Mouse (Mus musculus): ENCODE data around the gene Pdlim5.
A peak's percentile ranks its signal among the peaks of the same experiment; 100 is the strongest.
"Not testable (repeated sequence)": the region's sequence is repeated elsewhere in the genome, so short reads cannot be mapped to it uniquely, and the experiment has no call there.

Pdlim5 gene

DNA sequence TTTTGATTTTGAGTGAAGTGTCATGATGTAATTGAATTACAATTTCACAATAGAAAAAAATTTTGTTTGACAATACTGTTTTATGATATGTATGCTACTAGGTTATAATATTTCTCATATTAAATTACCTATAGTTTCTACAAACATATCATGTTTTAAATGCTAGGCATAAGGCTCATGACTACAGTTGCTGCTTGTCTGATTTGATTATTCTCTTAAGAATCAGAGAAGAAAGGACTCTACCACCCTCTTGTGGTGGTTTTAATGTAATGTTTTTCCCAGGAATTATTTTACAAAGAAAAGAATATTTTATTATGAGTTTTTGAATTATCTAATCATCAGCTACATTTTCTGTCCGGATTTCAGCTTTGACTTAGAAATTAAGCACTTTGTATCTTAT, 120.5 kb downstream of the Pdlim5 start:
- DNase-seq (ENCODE audit: low read depth, low spot score) = peak; percentile 52

DNA sequence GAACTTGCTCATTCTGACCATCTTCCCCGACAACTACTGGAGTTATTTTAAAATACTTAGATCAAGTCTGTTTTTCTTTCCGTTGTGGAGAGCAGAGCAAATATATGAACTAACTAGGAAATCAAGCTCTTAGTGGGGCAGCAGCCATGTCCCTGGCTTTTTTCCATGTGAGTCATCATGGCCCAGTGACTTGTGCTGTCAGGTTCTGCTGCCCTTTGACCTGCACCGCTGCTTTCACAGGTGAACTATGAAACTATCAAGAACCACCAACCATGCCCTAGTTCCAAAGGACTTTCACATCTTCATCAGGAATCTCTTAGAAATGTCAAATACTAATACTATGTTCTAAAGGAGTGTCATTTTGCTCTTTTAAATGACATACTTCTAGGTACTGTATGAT, 121.0 kb downstream of the Pdlim5 start:
- no peak for DNase-seq (ENCODE audit: low read depth, low spot score)

DNA sequence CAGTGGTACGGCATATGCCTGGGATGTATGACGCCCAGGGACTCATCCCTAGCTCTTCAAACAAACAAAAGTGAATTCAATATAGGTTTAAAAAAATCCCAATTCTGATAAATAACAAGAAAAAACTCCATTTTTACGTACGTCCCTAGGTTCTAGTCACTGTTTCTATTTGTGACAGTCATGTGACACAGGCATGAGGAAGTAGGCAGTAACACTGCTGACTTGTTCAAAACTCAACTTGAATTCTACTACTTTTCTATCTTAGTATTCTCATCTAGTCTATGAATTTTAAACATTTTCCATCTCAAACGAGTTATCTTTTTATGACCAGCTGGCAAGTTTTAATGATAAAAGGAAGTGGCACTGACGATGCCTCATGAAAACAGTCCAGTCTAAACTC, 122.2 kb downstream of the Pdlim5 start:
- no peak for DNase-seq (ENCODE audit: low read depth, low spot score)

DNA sequence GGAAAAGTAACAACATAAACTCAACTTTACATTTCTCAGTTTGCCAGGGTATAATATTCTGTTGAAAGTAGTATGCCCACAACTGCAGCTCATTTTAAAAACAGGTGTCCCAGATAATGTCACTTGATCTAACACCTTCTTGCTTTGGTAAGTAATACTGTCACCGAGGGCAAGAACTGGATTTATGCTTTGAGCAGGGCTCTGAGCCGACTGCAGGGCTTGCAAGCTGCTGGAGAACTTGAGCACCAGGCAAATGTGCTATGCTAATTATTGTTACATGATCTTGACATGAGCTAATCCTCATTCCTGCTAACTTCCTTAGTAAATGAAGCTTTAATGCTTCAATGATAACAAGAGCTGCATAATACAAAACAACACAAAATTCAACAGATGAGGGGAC, 139.1 kb downstream of the Pdlim5 start:
- no peak for DNase-seq (ENCODE audit: low read depth, low spot score)

DNA sequence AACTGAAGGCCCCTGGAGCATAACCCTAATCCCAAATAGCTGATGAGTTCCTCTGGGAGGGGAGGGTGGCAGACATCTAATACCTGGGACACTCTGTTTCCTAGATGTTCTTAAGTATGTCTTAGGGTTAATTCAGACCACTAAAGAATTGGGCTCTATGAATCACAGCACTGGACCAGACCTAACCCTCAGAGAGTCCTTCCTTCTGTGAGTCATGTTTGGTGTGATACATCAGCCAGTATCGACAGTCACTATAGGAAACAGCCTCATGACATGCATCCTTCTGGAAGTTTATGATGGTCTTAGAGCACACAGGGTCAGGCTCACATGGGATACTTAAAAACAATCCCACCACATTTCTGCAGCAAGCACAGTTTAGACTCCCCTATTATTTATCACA, 143.4 kb downstream of the Pdlim5 start:
- no peak for DNase-seq (ENCODE audit: low read depth, low spot score)

DNA sequence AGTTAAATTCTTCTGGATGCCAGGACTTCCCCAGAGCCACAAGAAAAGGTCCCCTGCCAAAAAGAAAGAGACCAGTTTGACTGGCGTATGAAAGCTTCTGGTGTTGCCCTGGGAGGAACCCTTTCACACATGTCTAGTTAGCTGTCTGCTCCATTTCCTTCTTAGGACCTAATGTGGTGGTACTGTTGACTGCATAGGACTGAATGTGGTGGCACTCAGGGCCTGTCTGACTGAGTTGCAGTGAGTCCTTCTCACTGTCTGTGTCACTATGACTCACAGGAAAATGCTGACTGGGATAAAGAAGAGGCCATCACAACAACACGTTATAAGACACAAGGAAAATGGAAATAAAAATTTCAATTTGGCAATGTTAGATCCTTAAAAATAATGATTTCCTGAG, 146.0 kb downstream of the Pdlim5 start:
- DNase-seq (ENCODE audit: low read depth, low spot score) = no peak

DNA sequence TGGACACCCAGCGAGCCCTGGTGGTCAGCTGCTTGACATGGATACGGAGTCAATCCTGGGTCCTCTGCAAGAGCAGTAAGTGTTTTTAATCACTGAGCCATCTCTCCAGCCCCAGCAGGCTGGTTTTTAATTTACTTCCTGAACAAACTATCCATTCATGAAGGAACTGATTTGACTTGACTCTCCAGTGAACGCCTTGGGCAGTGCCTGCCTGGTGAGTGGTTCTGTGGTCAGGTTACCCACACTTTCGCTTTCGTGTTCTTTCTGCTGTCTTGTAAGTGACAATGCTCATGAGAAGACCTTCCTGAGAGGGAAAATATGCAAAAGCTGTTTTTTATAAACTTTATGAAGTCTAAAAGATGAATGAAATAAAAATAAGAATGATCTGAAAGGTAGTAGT, 152.2 kb downstream of the Pdlim5 start:
- no peak for DNase-seq (ENCODE audit: low read depth, low spot score)

DNA sequence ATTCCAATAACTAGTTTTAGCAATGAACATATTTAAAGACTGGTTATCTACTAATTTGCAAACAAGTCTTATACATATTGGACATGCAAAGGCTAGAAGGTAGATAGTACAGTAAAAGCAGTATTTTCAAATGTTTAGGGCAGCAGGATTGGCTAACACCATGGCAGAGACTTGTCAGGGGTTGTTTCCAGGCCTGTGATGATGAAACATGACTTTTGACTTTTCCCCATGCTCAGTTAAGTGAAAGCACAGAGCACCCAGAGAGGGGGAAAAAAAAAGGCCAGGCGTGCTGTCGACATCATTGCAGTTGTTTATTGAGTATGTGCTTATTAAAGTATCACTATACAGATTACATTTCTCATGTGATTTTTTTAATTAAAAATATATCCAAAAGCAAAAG, 156.2 kb downstream of the Pdlim5 start:
- DNase-seq (ENCODE audit: low read depth, low spot score) = no peak

DNA sequence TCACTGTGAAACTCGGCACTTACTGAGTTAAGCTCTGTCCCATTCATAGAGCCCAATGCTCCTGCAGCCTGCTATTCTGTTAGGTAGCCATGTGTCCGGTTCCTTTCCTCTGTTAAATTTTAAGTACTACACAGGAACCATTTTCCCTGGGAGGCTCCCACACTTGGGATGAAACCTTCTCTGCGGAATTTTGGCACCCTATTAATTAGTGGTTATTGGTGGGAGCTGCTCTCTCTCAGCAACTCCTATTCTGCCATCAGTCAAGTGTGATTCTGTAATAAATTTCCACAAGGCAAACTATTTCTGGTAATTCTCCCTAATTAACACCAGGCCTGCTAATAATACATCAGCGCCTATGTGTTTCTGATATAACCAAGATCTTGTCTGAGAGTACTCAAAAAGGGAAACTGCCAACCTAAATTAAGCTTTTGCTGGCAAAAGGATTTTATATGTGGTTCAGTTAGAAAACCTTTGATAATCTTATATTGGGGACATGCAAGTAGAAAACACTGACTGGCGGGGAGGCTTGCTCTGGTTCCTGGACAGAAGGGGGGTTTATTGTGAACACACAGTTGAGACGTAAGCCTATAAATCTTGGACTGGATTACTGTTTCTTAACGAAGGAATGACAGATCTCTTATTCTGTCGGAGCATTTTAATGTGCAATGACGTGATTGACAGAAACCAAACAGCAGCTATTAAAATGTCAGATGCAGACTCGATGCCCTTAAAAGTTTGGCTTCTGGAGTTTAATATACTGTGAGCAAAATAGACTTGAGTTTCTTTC, 157.0 kb downstream of the Pdlim5 start:
- peak; percentile 87 for DNase-seq (ENCODE audit: low read depth, low spot score)

DNA sequence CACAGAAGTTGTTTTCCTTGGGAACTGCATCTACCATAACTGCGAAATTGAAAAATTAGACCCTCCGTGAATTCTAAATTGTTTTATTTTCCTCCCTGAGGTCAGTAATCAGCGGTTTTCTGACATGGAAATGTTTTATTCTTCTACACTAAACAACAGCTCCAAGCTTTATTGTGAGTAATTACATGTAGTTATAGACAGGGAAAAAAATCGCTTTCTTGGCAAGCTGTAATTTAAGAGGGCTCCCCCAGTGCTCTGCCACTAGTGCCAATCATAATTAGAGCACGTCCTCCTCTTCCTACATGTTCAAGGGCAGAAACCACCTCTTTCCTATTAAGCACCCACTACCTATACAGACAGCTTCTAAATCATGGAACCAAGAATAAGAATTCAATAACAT, 157.9 kb downstream of the Pdlim5 start:
- DNase-seq (ENCODE audit: low read depth, low spot score) = no peak

DNA sequence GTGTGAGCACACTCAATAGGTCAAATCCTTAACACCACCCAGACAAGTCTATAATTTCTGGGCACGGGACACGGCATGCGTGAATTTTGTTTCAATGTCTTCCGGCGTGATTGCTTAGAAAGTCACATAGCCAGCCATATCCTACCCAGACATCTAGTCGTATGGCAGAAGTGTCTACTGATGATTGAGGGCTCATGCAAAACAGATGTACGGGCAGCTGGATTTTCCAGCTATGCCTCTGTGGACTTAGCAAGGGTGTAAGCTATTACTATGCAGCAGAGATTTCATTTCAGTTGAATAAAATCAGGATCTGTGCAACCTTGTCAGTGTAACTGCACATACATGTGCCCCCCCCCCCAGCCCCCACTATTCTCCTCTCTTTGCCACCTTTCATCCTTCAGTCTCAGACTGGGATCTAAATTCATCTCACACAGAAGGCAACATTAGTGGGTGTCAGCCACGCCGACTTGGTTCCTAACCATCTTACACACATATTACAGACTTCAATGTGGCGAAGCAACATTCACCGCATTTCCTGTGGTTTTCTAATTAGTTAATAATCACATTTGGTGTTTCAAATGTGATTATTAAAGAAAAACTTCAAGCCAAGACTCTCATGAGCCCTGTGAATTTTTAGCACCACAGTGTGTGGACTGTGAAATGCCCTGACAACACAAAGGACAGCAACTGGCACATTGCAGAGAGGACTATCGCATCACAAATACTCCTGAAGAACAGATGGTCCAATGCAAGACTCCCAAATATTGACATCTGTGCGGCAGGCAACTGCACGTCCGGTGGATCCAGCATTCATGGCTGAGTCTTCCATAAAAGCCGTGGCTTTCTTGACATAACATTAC, 161.7 kb downstream of the Pdlim5 start:
- no peak for DNase-seq (ENCODE audit: low read depth, low spot score)

DNA sequence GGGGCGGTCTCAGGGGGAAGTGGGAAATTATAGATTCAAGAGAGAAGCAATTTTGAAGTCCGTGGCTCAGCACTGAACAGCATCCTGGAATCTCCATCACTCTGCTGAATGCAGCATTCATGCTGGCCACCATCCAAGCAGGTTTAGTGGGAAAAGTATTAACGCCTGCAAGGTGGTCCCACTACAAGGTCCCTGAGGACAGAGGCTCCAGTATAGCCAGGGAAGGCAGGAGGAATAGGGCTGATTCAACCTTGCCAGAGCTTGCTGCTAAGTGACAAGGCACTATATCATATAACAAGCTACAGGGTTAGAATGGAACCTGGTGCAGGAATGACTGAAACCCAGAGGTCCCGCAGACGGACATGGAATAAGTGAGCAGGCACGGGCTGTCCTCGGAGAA, 166.8 kb downstream of the Pdlim5 start:
- DNase-seq (ENCODE audit: low read depth, low spot score) = no peak

DNA sequence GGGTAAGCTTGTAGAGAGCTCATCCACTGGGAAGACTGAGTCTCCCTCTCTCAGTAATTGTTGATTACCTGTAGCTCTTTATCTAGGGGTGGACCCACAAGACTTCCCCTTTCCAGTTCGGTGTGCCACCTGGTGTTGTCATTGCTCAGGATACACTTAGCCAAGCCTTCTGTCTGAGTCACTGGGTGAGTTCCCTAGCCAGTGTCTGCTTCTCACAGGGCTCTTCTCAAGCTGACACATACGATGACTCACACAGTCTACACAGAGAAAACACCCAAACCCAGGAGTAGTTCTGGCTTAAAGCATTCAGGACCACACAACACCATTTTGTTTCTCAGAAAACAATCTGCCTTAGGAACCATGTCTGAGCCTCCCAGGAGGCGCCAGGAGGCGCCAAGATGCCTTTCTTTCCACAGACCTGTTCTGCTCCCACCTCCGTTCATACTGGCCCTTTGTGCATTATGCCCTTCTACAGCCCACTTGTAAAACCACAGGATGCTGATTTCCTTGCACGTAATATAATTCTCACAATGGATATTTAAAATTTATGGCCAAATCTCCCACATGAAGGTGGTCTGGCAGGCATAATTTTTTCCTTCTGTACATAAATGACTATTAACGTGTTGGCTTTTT, 172.9 kb downstream of the Pdlim5 start:
- DNase-seq (ENCODE audit: low read depth, low spot score) = peak; percentile 66

DNA sequence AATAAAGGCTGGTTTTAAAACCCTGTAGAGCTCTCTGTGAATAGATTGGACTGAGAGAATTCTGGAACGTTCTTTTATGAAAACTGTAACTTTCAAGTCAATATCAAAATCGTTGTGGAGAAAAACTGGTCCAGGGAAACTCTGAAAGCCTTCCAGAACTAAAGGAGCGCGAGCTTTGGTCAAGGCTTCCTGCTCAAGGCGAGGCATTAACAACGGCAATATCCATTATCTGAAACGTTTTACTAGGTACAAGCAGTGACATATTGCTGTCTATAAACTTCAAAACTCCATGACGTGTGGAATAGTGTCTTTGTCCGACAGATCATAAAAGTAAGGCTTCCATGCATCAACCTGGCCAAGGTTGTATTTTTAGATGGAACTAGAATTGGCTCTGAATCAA, 175.6 kb downstream of the Pdlim5 start:
- no peak for DNase-seq (ENCODE audit: low read depth, low spot score)

DNA sequence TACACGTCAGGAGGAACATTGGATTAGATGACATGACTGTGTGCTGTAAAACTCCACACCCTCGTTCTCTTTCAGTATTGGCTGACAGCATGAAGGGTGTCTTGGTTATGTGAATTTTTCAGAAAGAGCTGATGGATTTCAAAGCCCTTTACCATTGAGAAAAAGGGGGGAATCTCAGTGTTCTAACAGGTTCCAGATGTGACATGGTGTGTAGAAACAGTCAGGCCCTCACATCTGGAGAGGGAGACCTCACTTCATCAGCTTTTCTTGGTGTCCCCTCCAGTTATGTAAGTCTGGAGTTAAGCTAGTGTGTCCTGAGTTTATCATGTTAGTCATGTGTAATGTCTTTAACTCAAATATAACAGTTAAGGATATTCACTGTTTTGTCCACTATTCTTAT, 182.7 kb downstream of the Pdlim5 start:
- peak; percentile 70 for DNase-seq (ENCODE audit: low read depth, low spot score)

DNA sequence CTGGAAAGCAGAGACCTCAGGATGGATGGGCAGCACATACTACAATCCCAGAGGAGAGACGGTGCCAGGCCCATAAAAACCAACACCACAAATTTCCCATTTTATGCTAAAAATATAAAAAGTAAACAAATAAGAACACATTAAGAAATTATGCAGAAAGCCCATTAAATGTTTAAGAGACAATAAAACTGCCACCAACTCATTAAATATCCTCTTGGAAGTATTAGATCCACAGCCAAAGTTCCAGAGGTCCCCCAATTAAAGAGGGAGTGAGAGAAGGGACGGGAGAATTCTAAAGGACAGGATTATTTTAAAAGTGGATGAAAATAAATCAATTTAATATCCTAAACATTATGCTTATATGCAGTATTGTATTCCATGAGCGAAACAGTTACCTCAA, 183.3 kb downstream of the Pdlim5 start:
- peak; percentile 41 for DNase-seq (ENCODE audit: low read depth, low spot score)

DNA sequence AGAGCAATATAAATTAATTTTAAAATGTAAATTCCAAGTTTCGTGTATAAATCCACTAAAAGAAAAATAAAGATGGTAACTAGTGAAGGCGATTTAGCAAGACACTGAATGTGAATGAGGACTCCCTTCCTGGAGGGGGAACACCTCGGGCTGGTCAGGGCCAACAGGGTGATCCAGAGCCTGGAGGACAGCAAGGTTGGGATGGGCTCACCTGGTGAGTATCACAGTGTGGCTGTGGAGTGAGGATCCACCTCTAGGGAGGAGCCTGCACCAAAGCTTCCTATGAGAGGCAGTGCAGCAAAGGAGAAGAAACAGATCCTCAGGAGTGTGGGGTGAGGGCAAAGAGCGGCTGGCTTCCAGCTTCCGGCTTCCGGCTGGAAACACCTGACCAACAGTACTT, 185.5 kb downstream of the Pdlim5 start:
- no peak for DNase-seq (ENCODE audit: low read depth, low spot score)

DNA sequence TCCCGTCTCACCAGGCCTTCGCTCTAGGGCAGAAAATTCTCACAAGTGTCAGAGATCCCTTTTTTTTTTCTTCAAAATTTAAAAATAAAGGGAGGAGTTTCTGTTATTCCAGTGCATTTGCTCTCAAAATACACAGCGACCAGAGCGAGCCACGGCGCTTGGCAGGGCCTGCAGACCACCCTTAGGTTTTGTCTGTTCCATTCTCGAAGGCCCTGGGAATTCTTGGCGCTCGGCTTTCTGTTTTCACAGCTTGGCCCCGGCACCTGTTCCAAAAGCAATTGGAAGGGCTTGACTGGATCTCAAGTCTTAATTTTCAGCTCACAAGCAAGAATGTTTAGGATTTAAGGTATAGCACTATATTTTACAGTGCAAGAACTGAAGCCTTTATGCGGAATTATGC, 186.4 kb downstream of the Pdlim5 start:
- no peak for DNase-seq (ENCODE audit: low read depth, low spot score)

DNA sequence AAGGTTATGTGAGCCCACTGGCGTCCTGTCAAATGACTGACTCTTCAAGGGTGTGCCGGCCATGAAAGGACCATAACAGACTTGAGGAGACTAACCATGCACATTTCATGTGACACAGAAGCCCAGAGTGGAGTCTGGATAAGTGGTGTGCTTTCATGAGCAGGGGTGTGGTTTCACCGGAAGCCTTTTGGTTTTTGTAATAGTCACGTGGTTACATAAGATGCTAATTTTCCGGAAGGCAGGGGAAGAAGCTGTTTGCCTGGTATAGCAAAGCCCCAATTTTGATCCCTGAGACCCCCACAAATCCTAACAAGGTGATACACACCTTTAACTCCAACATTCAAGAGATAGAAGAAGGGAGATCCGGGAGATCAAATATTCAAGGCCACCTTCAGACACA, 188.0 kb downstream of the Pdlim5 start:
- DNase-seq (ENCODE audit: low read depth, low spot score) = no peak

DNA sequence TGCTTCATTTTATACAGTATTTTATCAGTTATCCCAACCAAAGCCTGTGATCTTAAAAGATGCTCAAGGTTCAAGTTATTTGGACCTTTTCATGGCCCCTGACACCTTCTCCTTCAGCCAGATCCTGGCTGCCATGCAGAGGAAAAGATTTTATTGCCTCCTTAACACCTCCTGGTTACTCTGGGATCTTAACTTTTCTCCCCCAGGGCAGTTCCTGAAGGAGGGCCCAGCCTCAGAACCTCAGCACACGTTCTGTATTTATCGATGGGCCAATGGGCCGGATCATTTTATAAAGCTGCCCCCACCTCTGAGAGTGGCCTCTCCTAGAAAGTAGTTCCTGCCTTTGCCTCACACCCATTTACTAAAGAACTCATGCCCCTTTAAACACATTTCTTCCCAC, 189.2 kb downstream of the Pdlim5 start:
- peak; percentile 59 for DNase-seq (ENCODE audit: low read depth, low spot score)

DNA sequence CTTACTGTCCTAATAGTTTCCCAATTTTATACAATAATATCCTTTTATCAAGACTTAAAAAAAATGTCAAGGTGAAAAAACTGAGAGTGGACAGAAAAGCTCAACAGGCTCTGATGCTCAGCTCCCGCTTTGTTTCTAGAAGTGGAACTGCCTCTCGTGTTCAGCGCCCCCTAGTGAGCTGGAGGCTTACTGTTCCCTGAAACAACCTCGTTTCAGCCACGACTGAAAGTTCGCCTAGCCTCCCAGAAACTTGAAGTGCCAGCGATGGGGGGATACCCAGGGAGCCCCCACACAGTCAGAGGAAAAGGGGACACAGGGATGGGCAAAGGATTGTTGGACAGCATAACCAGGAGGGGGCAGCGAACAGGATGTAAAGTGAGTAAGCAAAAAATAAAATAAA, 199.4 kb downstream of the Pdlim5 start:
- DNase-seq (ENCODE audit: low read depth, low spot score) = no peak

DNA sequence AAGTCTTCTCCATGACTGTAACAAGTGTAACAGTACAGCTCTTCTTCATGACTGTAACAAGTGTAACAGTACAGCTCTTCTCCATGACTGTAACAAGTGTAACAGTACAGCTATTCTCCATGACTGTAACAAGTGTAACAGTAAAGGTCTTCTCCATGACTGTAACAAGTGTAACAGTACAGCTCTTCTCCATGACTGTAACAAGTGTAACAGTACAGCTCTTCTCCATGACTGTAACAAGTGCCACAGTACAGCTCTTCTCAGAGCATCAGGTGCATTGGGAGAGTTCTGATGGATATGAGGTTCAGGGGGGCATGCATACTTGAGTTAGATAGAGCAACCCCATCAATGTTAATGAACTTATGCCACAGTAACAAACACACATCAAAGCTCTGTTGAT, 203.9 kb downstream of the Pdlim5 start:
- DNase-seq (ENCODE audit: low read depth, low spot score) = not testable (repeated sequence)
